Mouse (Mus musculus) liver, adult 2 months (tissue): ENCODE results near the gene Agtrap.

Experiments used
- CTCF ChIP-seq: fragments of 200-500 bp; IDR thresholded peaks from 2 replicates; pipeline ENCODE4 v1.5.1; 2011; ENCODE audit warnings: low read depth, low read length, control low read depth
- POLR2A ChIP-seq: fragments of 200-500 bp; IDR thresholded peaks from 2 replicates; pipeline ENCODE4 v1.6.1; 2011; ENCODE audit warnings: low read length, control low read depth; ENCODE audit not compliant: insufficient read depth; ENCODE audit errors: extremely low read depth

- TF ChIP-seq CTCF (peak; percentile 68), POLR2A (no peak)
Measured at GRCm38 (mm10) chr4:148115467-148115866, 27.6 kb upstream of the Agtrap start.
